Mouse (Mus musculus) large intestine, adult 2 months (tissue): ENCODE data around the gene Atxn7. TPM values are rescaled to one million over a fixed set of nuclear protein-coding genes. Genes with fewer than 3 reads are reported as not detected.

Experiments
- DNase-seq: peaks from one replicate; pipeline ENCODE4 v3.0.0-alpha.2; 2012; ENCODE audit warnings: low read depth, low spot score
- WGBS: fragments of 180-500 bp; shearing (Covaris S2); methylation state at CpG from one replicate; pipeline ENCODE4 v1.1.7; 2018; 5-methylcytosine and 5-hydroxymethylcytosine counted together
- polyA plus RNA-seq: library from polyadenylated mRNA; depleted of rRNA; stranded (reverse); fragments of >200 nt; gene quantifications from 2 replicates; pipeline ENCODE4 v1.2.3, GENCODE M21; 2012; rRNA removed

Gene Atxn7
- polyA plus RNA-seq, 1 experiment: 11.3 TPM

- WGBS: 37% methylated on average over 8 of the region's 8 CpGs
These were observed 139.6 kb downstream of the Atxn7 start for GRCm38 (mm10) chr14:14100773-14101280.

DNA sequence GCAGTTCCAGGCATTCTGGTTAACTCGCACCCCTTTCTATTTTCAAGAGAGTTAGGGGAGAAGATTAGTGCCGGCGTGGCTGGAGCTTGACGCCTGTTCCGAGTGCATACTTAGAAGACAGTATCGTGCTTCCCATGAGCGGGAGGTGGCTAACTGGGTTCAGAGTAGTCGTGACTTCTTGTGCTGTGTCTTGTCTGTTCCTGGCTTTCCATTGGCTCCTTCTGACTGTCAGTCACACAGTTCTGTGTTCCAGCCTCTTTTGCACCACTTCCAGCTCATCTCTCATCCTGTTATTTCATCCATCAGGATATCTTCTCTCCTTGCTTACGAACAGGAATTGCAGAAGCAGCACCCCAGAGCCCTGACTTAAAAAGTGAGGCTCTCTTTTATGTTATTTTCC lies 140.1 kb downstream of the Atxn7 start:
- DNase-seq: no peak
- 72% methylated on average over 9 of the region's 9 CpGs for WGBS

More at GRCm38 (mm10) chr14:14100773-14101280, 139.6 kb downstream of the Atxn7 start:
- no peak for DNase-seq

DNA sequence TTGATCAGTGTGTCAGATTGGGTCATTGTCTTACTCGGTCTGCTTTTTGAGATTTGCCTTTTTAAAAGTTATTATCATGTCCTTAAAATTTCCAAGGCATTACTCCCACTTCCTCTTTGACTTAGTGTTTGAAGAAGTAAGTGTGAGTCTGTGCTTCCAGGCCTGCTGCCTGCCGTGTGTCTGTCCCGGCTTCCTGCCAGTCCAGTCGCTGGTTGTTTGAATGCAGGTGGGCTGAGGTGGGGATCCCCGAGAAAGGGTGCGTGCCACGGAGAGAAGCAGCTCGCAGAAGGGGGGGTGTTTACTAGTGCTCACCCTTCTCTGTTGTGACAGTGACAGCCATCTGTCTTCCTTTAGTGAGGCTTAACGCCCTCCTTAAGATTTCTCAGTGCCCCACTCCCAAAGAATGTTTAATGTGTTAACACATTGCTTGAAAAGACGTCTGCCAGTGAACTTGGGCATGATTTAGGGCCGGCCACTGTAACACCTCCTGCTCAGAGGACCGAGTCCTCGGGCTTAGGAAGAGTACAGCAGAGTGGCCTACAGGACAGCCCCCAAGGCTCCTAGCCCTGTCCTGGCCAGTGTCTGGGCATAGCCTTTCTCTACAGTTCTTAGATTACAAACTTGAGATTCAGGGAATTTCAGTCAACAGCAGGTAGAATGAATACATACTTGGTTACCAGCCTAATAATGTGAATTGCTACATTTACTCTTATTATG lies 143.1 kb downstream of the Atxn7 start:
- WGBS: 74% methylated on average over 13 of the region's 13 CpGs
- DNase-seq: no peak

DNA sequence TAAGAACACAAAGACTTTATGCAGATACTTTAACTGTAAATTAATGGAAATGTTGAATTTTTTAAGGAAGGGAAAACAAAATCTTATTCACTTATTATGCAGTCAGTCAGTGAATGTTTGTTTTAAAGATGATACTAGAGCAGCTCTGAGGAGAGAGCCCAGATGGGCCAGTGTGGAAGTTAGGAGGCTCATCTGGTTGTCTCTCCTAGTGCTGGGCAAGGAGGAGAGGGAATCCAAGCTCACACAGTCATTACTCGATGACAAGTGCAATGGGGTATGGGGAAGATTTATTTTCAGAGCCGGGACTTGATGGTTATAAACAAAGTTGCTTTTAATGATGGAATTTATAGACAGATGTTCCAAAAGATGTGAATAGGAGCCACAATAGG lies 143.7 kb downstream of the Atxn7 start:
- 59% methylated on average over 2 of the region's 2 CpGs for WGBS

GRCm38 (mm10) chr14:14110710-14111109 lies 149.5 kb downstream of the Atxn7 start:
- no peak for DNase-seq
- 73% methylated on average over 4 of the region's 4 CpGs for WGBS

More for the DNA sequence above, 143.7 kb downstream of the Atxn7 start:
- no peak for DNase-seq

DNA sequence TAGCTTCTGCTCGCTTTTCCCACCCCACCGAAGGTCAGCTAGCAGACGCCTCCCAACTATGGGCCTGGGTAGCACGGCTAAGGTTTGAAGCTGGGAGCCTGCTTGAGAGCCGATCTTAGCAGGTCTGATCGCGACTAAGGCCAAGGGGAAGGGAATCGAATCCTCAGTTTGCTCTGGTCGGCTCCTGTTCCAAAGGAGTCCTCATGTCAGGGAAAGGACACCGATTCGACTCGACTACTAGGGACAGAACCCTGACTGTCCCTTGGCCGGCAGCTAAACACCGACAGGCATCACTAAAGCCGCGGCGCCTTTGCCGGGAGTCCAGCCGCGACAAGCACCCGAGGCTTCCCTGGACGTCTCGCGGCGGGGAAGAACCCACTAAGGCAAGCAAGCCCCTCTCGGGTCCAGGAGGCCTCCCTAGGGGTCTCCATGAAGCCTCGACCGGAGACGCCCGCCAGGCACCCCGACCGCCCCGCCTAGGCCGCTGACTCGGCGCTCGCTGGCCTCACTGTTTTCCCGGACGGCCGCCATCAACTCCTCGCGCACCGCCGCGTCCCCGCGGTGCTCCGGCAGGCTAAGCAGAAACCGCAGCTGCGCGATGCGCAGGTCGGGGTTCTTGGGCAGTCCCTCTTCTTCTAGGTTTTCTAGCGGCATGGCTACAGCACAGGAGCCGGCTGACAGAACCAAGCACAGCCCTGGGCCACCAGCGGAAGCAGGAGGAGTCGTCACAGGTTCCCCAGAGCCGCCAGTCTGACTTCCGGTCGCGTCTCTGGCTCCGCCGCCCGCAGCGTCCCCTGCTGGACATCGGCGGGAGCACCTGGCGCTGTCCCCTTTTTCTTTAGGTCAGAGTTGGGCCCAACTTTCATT lies 159.2 kb downstream of the Atxn7 start, which contains the start of gene Psmd6:
TSS of gene Psmd6 (minus strand) at position 755 of the 867 bp plus-strand sequence.
- WGBS: under 1% methylated on average over 68 of the region's 68 CpGs
- DNase-seq: peak; percentile 47

Other genes starting within 250 kb of the Atxn7 start
- not detected in 2 replicates for gene Gm281, start 47.0 kb upstream of the Atxn7 start, polyA plus RNA-seq
- 35.2 and 46.9 TPM in 2 replicates for gene Thoc7, start 412 bp downstream of the Atxn7 start, polyA plus RNA-seq
- gene Psmd6, start 159.5 kb downstream of the Atxn7 start, polyA plus RNA-seq: 22.4 and 24.3 TPM in 2 replicates
- not detected in 2 replicates for gene Olfr720, start 225.4 kb downstream of the Atxn7 start, polyA plus RNA-seq